Mouse (Mus musculus): Measurements from ENCODE around the gene Alb.

- TF ChIP-seq EP300 (IDR thresholded peaks at IDR 0.05; ENCODE audit: low read depth) (no peak), CTCF (IDR thresholded peaks at IDR 0.05; ENCODE audit: low read depth) (no peak)
Measured at GRCm38 (mm10) chr5:90509828-90510592, 49.3 kb downstream of the Alb start.

Data from liver, postnatal 0 days (tissue).